Mouse (Mus musculus) T-cell, adult 66 days (primary cell): ENCODE measurements around the gene Cntnap2. TPM values are rescaled to one million over a fixed set of nuclear protein-coding genes. Genes with fewer than 3 reads are reported as not detected.

Experiments
- total RNA-seq, 2 experiments: library from RNA; stranded (reverse); gene quantifications; 3 replicates in 1 of 2; 4 replicates in 1 of 2; pipeline ENCODE4 v1.2.4; 2023

Cntnap2 gene
- not detected for total RNA-seq

GRCm38 (mm10) chr6:45059091-45059490 lies at the start of gene Cntnap2:
Gene Cntnap2 (plus strand): TSS chr6:45059357.

